Mouse (Mus musculus) spleen, postnatal 36 days (tissue): ENCODE results near the gene Pofut1.

ENCODE experiments used
- DNase-seq, 2 experiments: peaks; one replicate each; pipeline ENCODE4 v3.0.0; 2022; ENCODE audit warnings: low spot score in 2 of 2, mixed read lengths in 1 of 2

The Pofut1 gene

GRCm38 (mm10) chr2:153290938-153291928 lies 49.9 kb downstream of the Pofut1 start, which contains the start of gene Kif3b:
Kif3b (plus strand) TSS chr2:153291413.
- DNase-seq: peak; percentile 88

GRCm38 (mm10) chr2:153292305-153292861 lies 51.0 kb downstream of the Pofut1 start:
- DNase-seq: peak in 1 of 2 experiments; percentile 37

- DNase-seq: no peak
Observed at GRCm38 (mm10) chr2:153295196-153295595, 53.9 kb downstream of the Pofut1 start.

GRCm38 (mm10) chr2:153297771-153298170 lies 56.4 kb downstream of the Pofut1 start:
- DNase-seq: no peak

- DNase-seq: no peak
Observed at GRCm38 (mm10) chr2:153298460-153298859, 57.1 kb downstream of the Pofut1 start.

- peak; percentile 29 to 39 for DNase-seq
Observed at GRCm38 (mm10) chr2:153298863-153299262, 57.5 kb downstream of the Pofut1 start.

- no peak for DNase-seq
Observed at GRCm38 (mm10) chr2:153301123-153301522, 59.8 kb downstream of the Pofut1 start.

GRCm38 (mm10) chr2:153305240-153305639 lies 63.9 kb downstream of the Pofut1 start:
- no peak for DNase-seq

- DNase-seq: no peak
Observed at GRCm38 (mm10) chr2:153308586-153308985, 67.3 kb downstream of the Pofut1 start.

GRCm38 (mm10) chr2:153309106-153309505 lies 67.8 kb downstream of the Pofut1 start:
- no peak for DNase-seq

GRCm38 (mm10) chr2:153310228-153310627 lies 68.9 kb downstream of the Pofut1 start:
- DNase-seq: no peak

GRCm38 (mm10) chr2:153312884-153313283 lies 71.6 kb downstream of the Pofut1 start:
- no peak for DNase-seq

- DNase-seq: no peak
Observed at GRCm38 (mm10) chr2:153318408-153318807, 77.1 kb downstream of the Pofut1 start.

- DNase-seq: peak; percentile 26 to 32
Observed at GRCm38 (mm10) chr2:153319036-153319643, 77.8 kb downstream of the Pofut1 start.
